Mouse (Mus musculus): ENCODE results near the gene Dock2. TPM values are rescaled to one million over a fixed set of nuclear protein-coding genes. Genes with fewer than 3 reads are reported as not detected.

Dock2 gene
- polyA plus RNA-seq, 1 experiment = 8.7 TPM

DNA sequence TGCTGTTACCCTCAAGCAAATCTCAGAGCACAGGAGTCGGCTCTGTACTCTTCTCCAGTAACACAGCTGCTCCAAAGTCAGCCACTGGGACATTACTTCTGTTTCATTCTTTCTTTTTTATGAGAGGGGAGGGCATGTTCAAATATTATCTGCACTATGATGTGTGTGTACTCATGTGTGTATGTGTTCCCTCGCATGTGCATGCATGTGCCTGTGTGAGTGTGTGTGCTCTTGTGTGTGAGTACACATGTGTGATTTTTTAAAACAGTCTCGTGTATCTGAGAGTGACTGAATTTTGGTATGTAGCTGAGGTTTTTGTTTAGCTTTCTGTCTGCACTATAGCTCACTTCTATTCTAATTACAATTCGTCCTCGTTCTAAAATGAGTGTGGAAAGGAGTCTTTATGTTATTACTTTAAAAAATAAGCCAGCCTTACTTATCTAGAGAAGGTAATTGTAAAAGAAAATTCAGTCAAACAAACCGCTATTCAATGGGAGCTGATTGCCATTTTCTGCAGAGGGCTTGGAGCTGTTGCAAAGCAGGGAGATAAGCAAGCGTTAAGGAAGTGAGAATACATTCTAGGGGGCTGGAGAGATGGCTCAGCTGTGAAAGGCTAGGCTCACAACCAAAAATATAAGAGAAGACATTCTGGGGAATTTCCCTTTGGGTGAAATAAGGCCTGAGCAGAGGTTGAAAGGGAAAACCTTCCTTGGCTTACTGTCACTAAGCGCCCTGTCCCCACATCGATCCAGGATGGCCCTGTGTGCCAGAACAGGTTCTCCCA is 589.3 kb downstream of the Dock2 start:
- Histone ChIP-seq H3K4me3 (replicated peaks; ENCODE audit: extremely low read depth, low read depth, low read length) (no peak overlapping the region), H3K4me1 (ENCODE audit: control insufficient read depth, insufficient read depth, low read length) (no peaks in the 10 kb centered on the region)
- 43% methylated on average over 9 of the region's 9 CpGs for WGBS
- TF ChIP-seq CTCF (IDR thresholded peaks at IDR 0.05; ENCODE audit: insufficient read depth, low read length) (no peak), POLR2A (IDR thresholded peaks at IDR 0.05; ENCODE audit: borderline replicate concordance, extremely low read depth, low read depth, low read length) (no peak)
- DNase-seq = no peak

DNA sequence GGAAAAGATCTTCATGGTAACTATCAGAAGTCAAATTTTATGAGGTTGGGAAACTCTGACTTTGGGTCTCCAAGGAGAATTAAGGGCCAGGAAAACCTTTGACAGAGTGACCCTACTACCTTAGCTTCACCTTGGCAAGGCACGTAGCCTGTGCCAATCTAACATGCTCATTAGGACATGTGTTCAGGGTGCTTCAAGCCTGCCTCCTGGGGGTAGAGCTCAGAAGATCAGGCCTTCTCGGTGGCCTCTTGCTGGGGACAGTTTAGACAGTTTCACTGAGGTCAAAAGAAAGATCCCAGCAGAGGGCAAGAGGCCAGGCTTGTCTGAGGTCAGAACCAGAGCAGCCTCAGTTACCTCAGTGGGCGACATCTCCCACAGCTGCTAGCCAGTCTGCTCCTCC is 590.0 kb downstream of the Dock2 start:
- no peak overlapping the region for H3K4me3 ChIP-seq (replicated peaks; ENCODE audit: extremely low read depth, low read depth, low read length)
- 48% methylated on average over 3 of the region's 3 CpGs for WGBS
- no peaks in the 10 kb centered on the region for H3K4me1 ChIP-seq (ENCODE audit: control insufficient read depth, insufficient read depth, low read length)
- TF ChIP-seq POLR2A (IDR thresholded peaks at IDR 0.05; ENCODE audit: borderline replicate concordance, extremely low read depth, low read depth, low read length) (no peak), CTCF (IDR thresholded peaks at IDR 0.05; ENCODE audit: insufficient read depth, low read length) (no peak)
- DNase-seq = no peak

GRCm38 (mm10) chr11:34184266-34184665 is 599.4 kb downstream of the Dock2 start:
- TF ChIP-seq POLR2A (IDR thresholded peaks at IDR 0.05; ENCODE audit: borderline replicate concordance, extremely low read depth, low read depth, low read length) (no peak), CTCF (IDR thresholded peaks at IDR 0.05; ENCODE audit: insufficient read depth, low read length) (no peak)
- no peak for DNase-seq
- WGBS = 57% methylated on average over 2 of the region's 2 CpGs
- Histone ChIP-seq H3K4me3 (replicated peaks; ENCODE audit: extremely low read depth, low read depth, low read length) (no peak overlapping the region), H3K4me1 (ENCODE audit: control insufficient read depth, insufficient read depth, low read length) (no peaks in the 10 kb centered on the region)

GRCm38 (mm10) chr11:34181214-34182117 is 602.2 kb downstream of the Dock2 start:
- Histone ChIP-seq H3K4me3 (replicated peaks; ENCODE audit: extremely low read depth, low read depth, low read length) (no peak overlapping the region), H3K4me1 (ENCODE audit: control insufficient read depth, insufficient read depth, low read length) (no peaks in the 10 kb centered on the region)
- DNase-seq = peak; percentile 26
- no peak for TF ChIP-seq CTCF (IDR thresholded peaks at IDR 0.05; ENCODE audit: insufficient read depth, low read length)
- 22% methylated on average over 8 of the region's 8 CpGs for WGBS

GRCm38 (mm10) chr11:34178752-34179151 is 604.9 kb downstream of the Dock2 start:
- TF ChIP-seq POLR2A (IDR thresholded peaks at IDR 0.05; ENCODE audit: borderline replicate concordance, extremely low read depth, low read depth, low read length) (no peak), CTCF (IDR thresholded peaks at IDR 0.05; ENCODE audit: insufficient read depth, low read length) (no peak)
- DNase-seq = no peak
- 76% methylated on average over 2 of the region's 2 CpGs for WGBS
- H3K4me3 ChIP-seq (replicated peaks; ENCODE audit: extremely low read depth, low read depth, low read length) = no peak overlapping the region
- no peaks in the 10 kb centered on the region for H3K4me1 ChIP-seq (ENCODE audit: control insufficient read depth, insufficient read depth, low read length)

Other genes with a start within 250 kb of the Dock2 start
- gene Spdl1, start 49.7 kb upstream of the Dock2 start, polyA plus RNA-seq (2012; rRNA removed) = 0.15 and 0.46 TPM in 2 replicates

Measured in lung, adult 2 months (tissue).